Mouse (Mus musculus): ENCODE results near the gene Aldh1a2. TPM values are rescaled to one million over a fixed set of nuclear protein-coding genes. Genes with fewer than 3 reads are reported as not detected.

Gene Aldh1a2
- polyA plus RNA-seq, 1 experiment from 2014 or later: 31.8 TPM

DNA sequence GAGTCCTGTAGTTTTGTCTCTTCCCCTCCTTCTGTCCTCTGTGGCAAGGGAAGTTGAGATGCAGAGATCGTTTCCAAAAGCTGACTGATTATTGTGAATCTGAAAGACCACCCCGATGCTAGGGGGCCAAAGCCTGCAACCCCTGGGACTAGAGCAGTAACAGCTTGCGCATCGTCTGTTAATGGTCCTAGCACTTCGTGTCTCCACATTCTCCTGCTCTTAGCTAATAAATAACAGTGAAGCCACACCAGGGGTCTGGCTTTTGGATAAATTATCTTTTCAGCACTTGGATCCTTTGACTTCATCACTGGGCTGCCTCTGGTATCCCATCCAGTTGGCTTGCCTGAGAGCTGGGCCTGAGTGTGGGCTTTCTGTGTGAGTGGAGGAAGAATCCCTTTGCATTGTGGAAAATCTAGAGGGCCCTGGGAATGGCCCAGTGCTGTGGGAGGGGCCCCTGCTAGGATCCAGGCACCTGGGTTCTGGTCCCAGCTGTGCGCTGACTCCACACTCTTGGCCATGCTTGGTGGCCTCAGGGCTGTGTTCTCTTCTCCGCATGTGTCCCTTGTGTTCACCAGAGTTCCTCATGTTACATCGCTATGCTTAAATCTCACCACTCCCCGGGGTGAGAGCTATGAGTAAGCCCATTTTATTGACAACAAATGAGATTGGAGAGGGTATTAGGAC lies 91.7 kb downstream of the Aldh1a2 start:
- H3K4me3 ChIP-seq (replicated peaks): no peak overlapping the region
- 74% methylated on average over 9 of the region's 9 CpGs for WGBS
- H3K9ac ChIP-seq: no peak overlapping the region
- no peaks in the 10 kb centered on the region for H3K27me3 ChIP-seq
- no peaks in the 10 kb centered on the region for H3K4me1 ChIP-seq
- H3K9me3 ChIP-seq (replicated peaks): no peaks in the 10 kb centered on the region
- H3K4me2 ChIP-seq (replicated peaks): no peak overlapping the region
- no peak for ATAC-seq (ENCODE audit: insufficient number of reproducible peaks, low FRiP score, low TSS enrichment, low read depth)
- no peaks in the 10 kb centered on the region for H3K36me3 ChIP-seq
- H3K27ac ChIP-seq (replicated peaks): no peak overlapping the region

DNA sequence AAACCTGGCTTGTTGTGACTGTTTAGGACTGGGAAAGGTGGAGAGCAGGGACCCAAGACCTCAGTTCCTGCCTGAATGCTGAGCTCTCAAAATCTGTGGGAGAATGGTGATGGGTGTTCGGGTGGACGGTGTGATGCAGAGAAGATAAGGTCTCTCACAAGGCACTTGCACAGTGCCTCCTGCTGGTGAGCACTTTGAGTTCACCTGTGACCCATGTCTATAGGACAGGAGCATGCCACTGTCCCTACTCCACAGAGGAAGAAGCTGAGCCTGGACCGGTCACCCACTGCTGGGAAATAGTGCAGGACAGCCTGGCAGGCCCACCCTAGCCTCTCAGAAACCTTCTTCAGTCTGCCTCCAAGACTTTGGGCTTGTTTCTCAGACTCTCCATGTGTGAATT lies 100.4 kb downstream of the Aldh1a2 start:
- H3K36me3 ChIP-seq: no peaks in the 10 kb centered on the region
- no peak overlapping the region for H3K4me2 ChIP-seq (replicated peaks)
- no peaks in the 10 kb centered on the region for H3K9me3 ChIP-seq (replicated peaks)
- 88% methylated on average over 3 of the region's 3 CpGs for WGBS
- H3K9ac ChIP-seq: no peak overlapping the region
- 0 out of 2 replicates have a peak, but pooled peaks cover 4% of the 10 kb centered on the region for H3K27me3 ChIP-seq
- no peak overlapping the region for H3K4me3 ChIP-seq (replicated peaks)
- ATAC-seq (ENCODE audit: insufficient number of reproducible peaks, low FRiP score, low TSS enrichment, low read depth): no peak
- H3K4me1 ChIP-seq: 0 out of 2 replicates have a peak, but pooled peaks cover 5% of the 10 kb centered on the region
- H3K27ac ChIP-seq (replicated peaks): no peak overlapping the region

DNA sequence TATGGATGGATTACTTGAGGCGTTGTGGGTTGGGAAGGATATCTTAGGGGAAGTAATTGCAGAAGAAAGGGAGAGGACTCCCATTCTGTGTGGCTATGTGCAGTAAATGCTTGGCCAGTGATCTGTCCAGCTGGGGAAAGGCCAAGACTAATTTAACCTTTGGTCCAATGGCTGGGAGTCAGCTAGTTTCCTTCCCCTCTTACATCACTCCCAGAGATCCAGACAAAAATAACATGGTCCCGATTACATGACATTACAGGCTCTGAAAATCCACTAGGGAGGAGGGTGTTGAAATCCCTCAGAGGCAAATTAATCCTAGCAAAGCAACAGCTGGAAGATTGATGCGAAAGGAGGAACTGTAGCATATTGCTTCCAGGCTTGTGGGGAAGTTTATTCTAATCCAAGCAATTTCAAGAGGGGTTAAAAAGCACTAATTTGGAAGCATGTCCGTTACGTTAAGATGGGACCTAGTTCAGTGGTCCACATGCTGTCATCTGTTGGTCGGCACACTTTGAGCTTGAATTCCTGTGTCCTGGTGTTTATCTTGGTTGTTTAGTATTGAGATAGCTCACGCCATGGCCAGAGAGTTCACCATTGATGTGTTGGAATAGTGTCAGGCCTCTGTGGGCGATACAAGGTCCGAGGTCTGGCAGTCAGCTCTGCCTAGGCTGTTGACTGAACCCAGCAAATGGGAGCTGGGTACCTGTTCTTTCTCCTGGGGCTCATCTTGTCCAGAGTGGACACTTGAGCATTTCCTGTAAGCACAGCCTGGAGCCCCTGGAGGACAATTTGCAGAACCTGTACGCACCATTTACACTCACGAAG lies 101.7 kb downstream of the Aldh1a2 start:
- Histone ChIP-seq H3K9me3 (replicated peaks) (no peaks in the 10 kb centered on the region), H3K9ac (no peak overlapping the region), H3K36me3 (no peaks in the 10 kb centered on the region), H3K4me1 (0 out of 2 replicates have a peak, but pooled peaks cover 5% of the 10 kb centered on the region), H3K27ac (replicated peaks) (no peak overlapping the region), H3K4me2 (replicated peaks) (no peak overlapping the region), H3K27me3 (0 out of 2 replicates have a peak, but pooled peaks cover 4% of the 10 kb centered on the region), H3K4me3 (replicated peaks) (no peak overlapping the region)
- WGBS: 61% methylated on average over 11 of the region's 11 CpGs
- ATAC-seq (ENCODE audit: insufficient number of reproducible peaks, low FRiP score, low TSS enrichment, low read depth): no peak

DNA sequence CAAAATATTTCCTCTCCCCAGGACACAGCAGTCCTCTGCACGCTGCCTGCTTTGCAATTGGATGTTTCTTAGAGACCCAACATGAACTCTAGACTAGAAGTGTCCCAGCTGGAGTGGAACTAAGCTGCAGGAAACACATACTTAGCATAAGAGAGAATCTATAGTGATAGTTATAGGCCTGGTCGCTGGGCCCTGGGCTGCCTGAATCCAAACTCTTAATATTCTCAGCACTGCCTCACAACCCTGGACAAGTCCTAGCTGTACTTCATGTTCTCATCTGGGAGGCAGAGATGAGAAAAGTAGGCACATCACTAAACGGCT lies 102.3 kb downstream of the Aldh1a2 start:
- 0 out of 2 replicates have a peak, but pooled peaks cover 4% of the 10 kb centered on the region for H3K27me3 ChIP-seq
- H3K36me3 ChIP-seq: no peaks in the 10 kb centered on the region
- 72% methylated on average over 3 of the region's 3 CpGs for WGBS
- no peak overlapping the region for H3K27ac ChIP-seq (replicated peaks)
- 0 out of 2 replicates have a peak, but pooled peaks cover 5% of the 10 kb centered on the region for H3K4me1 ChIP-seq
- H3K9me3 ChIP-seq (replicated peaks): no peaks in the 10 kb centered on the region
- H3K9ac ChIP-seq: no peak overlapping the region
- no peak overlapping the region for H3K4me2 ChIP-seq (replicated peaks)
- ATAC-seq (ENCODE audit: insufficient number of reproducible peaks, low FRiP score, low TSS enrichment, low read depth): no peak
- H3K4me3 ChIP-seq (replicated peaks): no peak overlapping the region

DNA sequence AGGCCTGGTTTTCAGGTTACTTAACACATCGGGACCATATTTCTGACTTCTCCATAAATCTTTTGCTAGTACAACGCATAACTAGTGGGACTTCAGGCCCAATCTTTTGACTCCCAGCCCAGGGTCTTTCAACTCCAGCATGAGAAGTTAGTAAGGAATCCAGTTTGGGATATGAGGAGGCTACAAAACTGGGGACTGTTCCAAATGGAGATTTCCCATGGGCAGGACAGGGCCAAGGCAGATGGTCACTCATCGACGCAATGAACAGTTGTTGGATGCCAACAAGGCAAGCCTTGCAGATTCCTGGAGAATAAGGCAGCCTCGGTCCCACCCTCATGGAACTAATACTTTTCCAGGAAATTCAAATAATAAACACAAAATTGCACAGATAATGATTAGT lies 104.2 kb downstream of the Aldh1a2 start:
- Histone ChIP-seq H3K9ac (no peak overlapping the region), H3K4me2 (replicated peaks) (no peak overlapping the region), H3K4me3 (replicated peaks) (no peak overlapping the region), H3K4me1 (0 out of 2 replicates have a peak, but pooled peaks cover 3% of the 10 kb centered on the region), H3K36me3 (no peaks in the 10 kb centered on the region), H3K9me3 (replicated peaks) (no peaks in the 10 kb centered on the region), H3K27ac (replicated peaks) (no peak overlapping the region), H3K27me3 (0 out of 2 replicates have a peak, but pooled peaks cover 4% of the 10 kb centered on the region)
- 93% methylated on average over 5 of the region's 5 CpGs for WGBS
- ATAC-seq (ENCODE audit: insufficient number of reproducible peaks, low FRiP score, low TSS enrichment, low read depth): no peak

DNA sequence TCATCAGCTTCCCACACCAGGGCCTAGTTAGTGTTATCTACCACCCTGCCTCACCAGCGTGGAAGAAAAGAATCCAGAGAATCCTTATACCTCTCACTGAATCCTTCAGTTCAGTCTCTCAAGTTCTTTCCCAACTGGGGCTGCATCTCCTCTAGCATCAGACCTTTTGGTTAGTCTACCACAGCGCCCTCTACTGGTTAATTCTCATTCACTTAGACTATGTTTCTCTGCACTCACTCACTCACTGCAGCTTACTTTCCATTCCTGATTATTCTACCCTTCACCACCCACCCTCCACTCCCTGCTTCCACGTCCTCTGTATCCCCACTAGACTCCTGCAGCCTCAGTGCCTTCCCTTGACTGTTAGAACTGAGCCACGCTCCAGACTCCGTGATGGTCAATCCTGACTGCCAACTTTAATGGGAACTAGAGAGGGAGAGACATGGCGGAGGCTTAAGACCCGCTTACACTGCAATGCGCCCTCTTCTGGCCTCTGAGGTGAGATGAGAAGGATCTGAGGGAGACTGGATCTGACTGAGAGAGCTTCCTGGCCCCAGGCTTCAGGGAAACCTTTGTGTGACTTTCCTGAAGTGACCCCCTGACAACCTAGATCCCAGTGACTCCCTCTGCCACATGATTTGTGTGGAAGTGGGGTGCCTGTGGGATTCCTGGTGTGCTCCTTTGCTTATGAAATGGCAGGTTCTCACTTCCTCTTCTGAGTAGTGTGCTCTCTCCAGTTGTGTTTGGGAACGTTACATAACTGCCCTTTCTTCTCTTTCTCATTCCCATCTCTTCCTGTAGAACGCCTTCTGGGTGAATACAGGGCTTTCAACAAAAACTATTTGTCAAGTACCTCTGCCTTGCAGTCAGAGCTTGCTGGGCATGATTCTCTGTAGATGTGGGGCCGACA lies 104.9 kb downstream of the Aldh1a2 start:
- Histone ChIP-seq H3K27ac (replicated peaks) (no peak overlapping the region), H3K27me3 (0 out of 2 replicates have a peak, but pooled peaks cover 4% of the 10 kb centered on the region), H3K4me3 (replicated peaks) (no peak overlapping the region), H3K4me2 (replicated peaks) (no peak overlapping the region), H3K36me3 (no peaks in the 10 kb centered on the region), H3K4me1 (0 out of 2 replicates have a peak, but pooled peaks cover 3% of the 10 kb centered on the region), H3K9me3 (replicated peaks) (no peaks in the 10 kb centered on the region), H3K9ac (no peak overlapping the region)
- no peak for ATAC-seq (ENCODE audit: insufficient number of reproducible peaks, low FRiP score, low TSS enrichment, low read depth)
- 57% methylated on average over 11 of the region's 11 CpGs for WGBS

DNA sequence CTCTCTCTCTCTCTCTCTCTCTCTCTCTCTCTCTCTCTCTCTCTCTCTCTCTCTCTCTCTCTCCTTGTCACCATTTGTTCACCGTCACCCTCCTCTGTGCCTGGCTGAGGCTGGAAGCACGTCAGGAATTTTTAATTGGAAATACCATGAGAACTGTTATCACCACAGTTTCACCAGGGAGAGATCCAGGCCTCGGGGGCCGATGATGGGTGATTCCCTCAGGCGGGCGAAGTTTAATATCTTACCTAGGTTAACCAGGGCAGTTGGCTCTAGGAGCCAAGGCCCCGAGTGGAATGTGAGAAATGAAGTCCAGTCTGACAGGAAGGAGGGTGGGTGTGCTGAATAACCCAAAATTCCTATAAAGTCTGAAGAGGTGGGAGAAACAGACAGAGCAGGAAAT lies 105.8 kb downstream of the Aldh1a2 start:
- H3K4me3 ChIP-seq (replicated peaks): no peak overlapping the region
- no peak for ATAC-seq (ENCODE audit: insufficient number of reproducible peaks, low FRiP score, low TSS enrichment, low read depth)
- H3K27me3 ChIP-seq: no peaks in the 10 kb centered on the region
- peaks cover 10% of the 10 kb centered on the region; the same call in 1 of the 2 replicates for H3K4me1 ChIP-seq
- H3K27ac ChIP-seq (replicated peaks): no peak overlapping the region
- H3K36me3 ChIP-seq: no peaks in the 10 kb centered on the region
- 64% methylated on average over 6 of the region's 7 CpGs for WGBS
- H3K4me2 ChIP-seq (replicated peaks): no peak overlapping the region
- no peak overlapping the region for H3K9ac ChIP-seq
- no peaks in the 10 kb centered on the region for H3K9me3 ChIP-seq (replicated peaks)

DNA sequence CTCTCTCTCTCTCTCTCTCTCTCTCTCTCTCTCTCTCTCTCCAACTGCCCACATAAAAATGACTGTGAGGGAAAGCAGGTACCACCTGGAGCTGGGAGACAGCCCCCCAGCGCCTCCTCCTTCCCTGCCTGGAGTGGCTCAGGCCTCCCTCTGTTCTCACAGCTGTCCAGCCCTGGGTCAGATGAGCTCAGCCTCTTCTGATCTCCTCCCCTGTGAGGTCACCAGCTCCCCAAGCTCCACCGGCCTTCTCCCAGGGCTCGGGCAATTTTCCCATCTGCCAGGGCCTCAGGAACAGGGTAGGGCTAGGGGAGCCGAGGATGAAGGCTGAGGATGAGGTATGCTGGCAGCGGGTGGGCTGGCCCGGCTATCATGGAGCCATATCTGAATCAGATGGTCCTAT lies 106.3 kb downstream of the Aldh1a2 start:
- no peak overlapping the region for H3K4me2 ChIP-seq (replicated peaks)
- H3K9ac ChIP-seq: no peak overlapping the region
- H3K27me3 ChIP-seq: no peaks in the 10 kb centered on the region
- no peak for ATAC-seq (ENCODE audit: insufficient number of reproducible peaks, low FRiP score, low TSS enrichment, low read depth)
- H3K9me3 ChIP-seq (replicated peaks): no peaks in the 10 kb centered on the region
- H3K36me3 ChIP-seq: no peaks in the 10 kb centered on the region
- peaks cover 12% of the 10 kb centered on the region; the same call in 1 of the 2 replicates for H3K4me1 ChIP-seq
- WGBS: 64% methylated on average over 6 of the region's 6 CpGs
- no peak overlapping the region for H3K4me3 ChIP-seq (replicated peaks)
- no peak overlapping the region for H3K27ac ChIP-seq (replicated peaks)

DNA sequence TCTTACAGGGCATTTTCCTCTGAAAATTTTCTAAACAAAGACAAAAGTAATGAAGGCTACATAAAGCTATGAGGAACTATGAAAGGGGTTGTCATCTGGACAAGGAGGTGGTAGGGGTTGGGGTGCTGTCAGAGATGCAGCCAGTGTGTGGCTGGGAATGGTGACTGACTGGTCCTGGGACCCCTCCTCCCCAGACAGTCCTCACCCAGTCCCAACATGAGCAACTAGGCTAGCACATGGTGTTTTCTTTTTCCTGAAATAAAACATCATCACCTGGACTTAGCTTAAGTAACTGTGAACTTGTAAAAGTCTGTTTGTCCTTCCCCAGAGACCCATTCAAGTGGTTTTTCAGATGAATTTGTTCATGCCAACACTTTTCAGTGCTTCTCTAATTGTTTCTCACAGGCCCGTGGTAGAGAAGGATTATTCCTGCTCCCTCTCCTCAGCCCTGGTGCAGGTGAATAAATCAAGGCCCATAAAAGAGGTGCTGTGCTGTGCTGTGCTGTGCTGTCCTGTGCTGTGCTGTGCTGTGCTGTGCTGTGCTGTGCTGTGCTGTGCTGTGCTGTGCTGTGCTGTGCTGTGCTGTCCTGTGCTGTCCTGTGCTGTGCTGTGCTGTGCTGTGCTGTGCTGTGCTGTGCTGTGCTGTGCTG lies 107.8 kb downstream of the Aldh1a2 start:
- Histone ChIP-seq H3K4me3 (replicated peaks) (no peak overlapping the region), H3K27ac (replicated peaks) (no peak overlapping the region), H3K27me3 (no peaks in the 10 kb centered on the region), H3K9me3 (replicated peaks) (no peaks in the 10 kb centered on the region), H3K36me3 (no peaks in the 10 kb centered on the region), H3K9ac (no peak overlapping the region), H3K4me1 (peaks cover 9% of the 10 kb centered on the region; the same call in 1 of the 2 replicates), H3K4me2 (replicated peaks) (no peak overlapping the region)
- no peak for ATAC-seq (ENCODE audit: insufficient number of reproducible peaks, low FRiP score, low TSS enrichment, low read depth)
- 39% methylated on average over 1 of the region's 1 CpGs for WGBS

DNA sequence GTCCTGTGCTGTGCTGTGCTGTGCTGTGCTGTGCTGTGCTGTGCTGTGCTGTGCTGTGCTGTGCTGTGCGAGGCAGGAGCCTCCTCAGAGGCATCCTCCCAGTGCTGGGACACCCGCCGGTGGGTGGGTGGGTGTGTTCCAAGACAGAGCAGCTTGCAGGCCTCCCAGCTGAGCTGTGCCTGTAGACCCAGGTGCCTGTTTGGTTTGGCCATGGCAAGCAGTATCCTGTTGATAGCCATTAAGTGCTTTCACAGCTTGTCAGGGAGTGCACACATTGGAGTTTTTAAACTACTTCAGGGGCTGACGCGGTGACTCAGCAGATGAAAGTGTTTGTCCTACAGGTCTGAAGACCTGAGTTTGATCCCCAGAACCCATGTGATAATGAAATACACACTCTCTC lies 108.5 kb downstream of the Aldh1a2 start:
- Histone ChIP-seq H3K9ac (no peak overlapping the region), H3K27me3 (no peaks in the 10 kb centered on the region), H3K4me3 (replicated peaks) (no peak overlapping the region), H3K36me3 (no peaks in the 10 kb centered on the region), H3K9me3 (replicated peaks) (no peaks in the 10 kb centered on the region), H3K27ac (replicated peaks) (no peak overlapping the region), H3K4me1 (peaks cover 9% of the 10 kb centered on the region; the same call in 1 of the 2 replicates), H3K4me2 (replicated peaks) (no peak overlapping the region)
- WGBS: 68% methylated on average over 5 of the region's 5 CpGs
- no peak for ATAC-seq (ENCODE audit: insufficient number of reproducible peaks, low FRiP score, low TSS enrichment, low read depth)
